Mouse (Mus musculus): ENCODE data around the gene Brk1.
A peak's percentile ranks its signal among the peaks of the same experiment; 100 is the strongest.

Gene Brk1

GRCm38 (mm10) chr6:113623941-113624751 lies 19.6 kb downstream of the Brk1 start, which contains the start of gene Vhl:
Gene Vhl (plus strand): TSS chr6:113623959.
- DNase-seq = peak; percentile 94

GRCm38 (mm10) chr6:113624989-113625770 lies 20.6 kb downstream of the Brk1 start:
- DNase-seq = peak; percentile 40

GRCm38 (mm10) chr6:113630322-113630721 lies 25.8 kb downstream of the Brk1 start:
- no peak for DNase-seq

- DNase-seq = no peak
These were observed 28.3 kb downstream of the Brk1 start for GRCm38 (mm10) chr6:113632863-113633262.

- DNase-seq = peak; percentile 98
These were observed 33.9 kb downstream of the Brk1 start, which contains the start of gene Irak2 for GRCm38 (mm10) chr6:113638302-113639040. Gene Irak2 (plus strand): TSS chr6:113638467.

GRCm38 (mm10) chr6:113639201-113639600 lies 34.6 kb downstream of the Brk1 start:
- DNase-seq = no peak

GRCm38 (mm10) chr6:113642605-113643004 lies 38.0 kb downstream of the Brk1 start:
- no peak for DNase-seq

GRCm38 (mm10) chr6:113643021-113643420 lies 38.4 kb downstream of the Brk1 start:
- no peak for DNase-seq

- DNase-seq = no peak
These were observed 39.4 kb downstream of the Brk1 start for GRCm38 (mm10) chr6:113643967-113644366.

- peak; percentile 69 for DNase-seq
These were observed 40.2 kb downstream of the Brk1 start for GRCm38 (mm10) chr6:113644808-113645207.

- DNase-seq = peak; percentile 45
These were observed 45.0 kb downstream of the Brk1 start for GRCm38 (mm10) chr6:113649346-113650196.

GRCm38 (mm10) chr6:113650197-113650640 lies 45.6 kb downstream of the Brk1 start:
- no peak for DNase-seq

GRCm38 (mm10) chr6:113651626-113652025 lies 47.1 kb downstream of the Brk1 start:
- no peak for DNase-seq

- DNase-seq = no peak
These were observed 49.0 kb downstream of the Brk1 start for GRCm38 (mm10) chr6:113653551-113653950.

GRCm38 (mm10) chr6:113654102-113654501 lies 49.5 kb downstream of the Brk1 start:
- DNase-seq = peak; percentile 36

GRCm38 (mm10) chr6:113654753-113655397 lies 50.3 kb downstream of the Brk1 start:
- DNase-seq = peak; percentile 66

- DNase-seq = no peak
These were observed 50.9 kb downstream of the Brk1 start for GRCm38 (mm10) chr6:113655475-113655874.

- peak; percentile 52 for DNase-seq
These were observed 52.3 kb downstream of the Brk1 start for GRCm38 (mm10) chr6:113656847-113657246.

- DNase-seq = peak; percentile 72
These were observed 53.7 kb downstream of the Brk1 start for GRCm38 (mm10) chr6:113658226-113658625.

GRCm38 (mm10) chr6:113659648-113660491 lies 55.3 kb downstream of the Brk1 start:
- no peak for DNase-seq

Measured in kidney, postnatal 10 days (tissue).